Mouse (Mus musculus) hindbrain, embryonic 11.5 days (tissue): ENCODE data around the gene Fam89b. TPM values are rescaled to one million over a fixed set of nuclear protein-coding genes. Genes with fewer than 3 reads are reported as not detected.

Experiments
- ATAC-seq: fragments of 200-750 bp; cut with Nextera tagmentation; 2 replicates; pipeline ENCODE4 v1.8.0; 2017; ENCODE audit warnings: mild to moderate bottlenecking, moderate TSS enrichment, moderate library complexity; ENCODE audit not compliant: low FRiP score
- DNase-seq: peaks from one replicate; pipeline ENCODE4 v3.0.0-alpha.2; 2015; ENCODE audit warnings: low spot score
- H3K27ac ChIP-seq: fragments of 300-500 bp; sonication (generic); 2 replicates; pipeline ENCODE4 v1.5.1; 2014; ENCODE audit warnings: mild to moderate bottlenecking, low read depth, low read length
- H3K27me3 ChIP-seq: fragments of 300-500 bp; sonication (generic); 2 replicates; pipeline ENCODE4 v1.6.1; 2014; ENCODE audit warnings: mild to moderate bottlenecking, low read length, moderate library complexity, mixed read lengths; ENCODE audit not compliant: control insufficient read depth, insufficient read depth
- H3K36me3 ChIP-seq: fragments of 300-500 bp; sonication (generic); 2 replicates; pipeline ENCODE4 v1.6.1; 2014; ENCODE audit warnings: mild to moderate bottlenecking, low read length, moderate library complexity, mixed read lengths; ENCODE audit not compliant: control insufficient read depth, insufficient read depth
- H3K4me1 ChIP-seq: fragments of 300-500 bp; sonication (generic); replicated peaks from 2 replicates; pipeline ENCODE4 v1.6.1; 2014; ENCODE audit warnings: low read length, mixed read lengths; ENCODE audit not compliant: control insufficient read depth, insufficient read depth
- H3K4me2 ChIP-seq: fragments of 300-500 bp; sonication (generic); replicated peaks from 2 replicates; pipeline ENCODE4 v1.6.1; 2014; ENCODE audit warnings: mild to moderate bottlenecking, low read depth, low read length
- H3K4me3 ChIP-seq: fragments of 300-500 bp; sonication (generic); 2 replicates; pipeline ENCODE4 v1.5.1; 2014; ENCODE audit warnings: low read depth, low read length
- H3K9ac ChIP-seq: fragments of 300-500 bp; sonication (generic); 2 replicates; pipeline ENCODE4 v1.6.1; 2014; ENCODE audit warnings: low read depth, low read length
- H3K9me3 ChIP-seq: fragments of 300-500 bp; sonication (generic); 2 replicates; pipeline ENCODE4 v1.6.1; 2016; ENCODE audit warnings: low read length; ENCODE audit not compliant: control insufficient read depth
- WGBS: fragments of 180-500 bp; shearing (Covaris S2); extraction: QIAGEN DNeasy Blood & Tissue Kit; methylation state at CpG from one replicate; pipeline ENCODE4 v1.1.7; 2014; 5-methylcytosine and 5-hydroxymethylcytosine counted together
- polyA plus RNA-seq: library from polyadenylated mRNA; unstranded; fragments of >200 nt; fragmentation: Nextera tagmentation; extraction: Ambion mirVana; gene quantifications from 2 replicates; pipeline ENCODE4 v1.2.1, GENCODE M21; 2014

Gene Fam89b
- polyA plus RNA-seq, 1 experiment from 2014 or later = 174 TPM

GRCm38 (mm10) chr19:5722848-5723425 is 6.5 kb downstream of the Fam89b start:
- DNase-seq = no peak
- WGBS = 93% methylated on average over 7 of the region's 7 CpGs
- peaks cover 24% of the 10 kb centered on the region; the same call in 1 of the 2 replicates for H3K36me3 ChIP-seq
- H3K4me1 ChIP-seq = peaks cover 12% of the 10 kb centered on the region
- no peak overlapping the region for H3K4me2 ChIP-seq
- no peak for ATAC-seq
- no peak overlapping the region for H3K9ac ChIP-seq
- H3K9me3 ChIP-seq = no peaks in the 10 kb centered on the region
- no peak overlapping the region for H3K27ac ChIP-seq
- no peak overlapping the region for H3K4me3 ChIP-seq
- H3K27me3 ChIP-seq = no peaks in the 10 kb centered on the region

GRCm38 (mm10) chr19:5721233-5721632 is 8.2 kb downstream of the Fam89b start:
- WGBS = 92% methylated on average over 6 of the region's 6 CpGs
- Histone ChIP-seq H3K4me1 (peaks cover 11% of the 10 kb centered on the region), H3K9me3 (no peaks in the 10 kb centered on the region), H3K4me3 (no peak overlapping the region), H3K9ac (no peak overlapping the region), H3K27me3 (no peaks in the 10 kb centered on the region), H3K4me2 (no peak overlapping the region), H3K27ac (no peak overlapping the region), H3K36me3 (peaks cover 24% of the 10 kb centered on the region; the same call in 1 of the 2 replicates)
- no peak for DNase-seq
- ATAC-seq = no peak

GRCm38 (mm10) chr19:5716955-5717354 is 12.5 kb downstream of the Fam89b start:
- H3K4me3 ChIP-seq = no peak overlapping the region
- ATAC-seq (no peak), DNase-seq (no peak)
- no peak overlapping the region for H3K9ac ChIP-seq
- H3K9me3 ChIP-seq = no peaks in the 10 kb centered on the region
- peaks cover 21% of the 10 kb centered on the region; the same call in 1 of the 2 replicates for H3K36me3 ChIP-seq
- H3K4me1 ChIP-seq = peaks cover 7% of the 10 kb centered on the region
- H3K27ac ChIP-seq = no peak overlapping the region
- no peak overlapping the region for H3K4me2 ChIP-seq
- 58% methylated on average over 10 of the region's 10 CpGs for WGBS
- H3K27me3 ChIP-seq = no peaks in the 10 kb centered on the region

GRCm38 (mm10) chr19:5715793-5716688 is 13.4 kb downstream of the Fam89b start:
- ATAC-seq = peak; percentile 74
- Histone ChIP-seq H3K27ac (no peak overlapping the region), H3K9me3 (no peaks in the 10 kb centered on the region), H3K36me3 (peaks cover 16% of the 10 kb centered on the region; the same call in 1 of the 2 replicates), H3K9ac (no peak overlapping the region), H3K4me3 (peak overlapping the region; percentile 10; the same call in 1 of the 2 replicates), H3K27me3 (no peaks in the 10 kb centered on the region), H3K4me2 (0 out of 2 replicates have a peak overlapping the region, but pooled peaks have one; percentile 25), H3K4me1 (peaks cover 7% of the 10 kb centered on the region)
- DNase-seq = peak; percentile 64
- WGBS = 16% methylated on average over 43 of the region's 43 CpGs

- H3K4me2 ChIP-seq = no peak overlapping the region
- ATAC-seq = no peak
- H3K27me3 ChIP-seq = no peaks in the 10 kb centered on the region
- H3K4me3 ChIP-seq = no peak overlapping the region
- no peak for DNase-seq
- no peaks in the 10 kb centered on the region for H3K9me3 ChIP-seq
- H3K27ac ChIP-seq = no peak overlapping the region
- 11% methylated on average over 2 of the region's 2 CpGs for WGBS
- H3K36me3 ChIP-seq = peaks cover 7% of the 10 kb centered on the region; the same call in 1 of the 2 replicates
- no peak overlapping the region for H3K9ac ChIP-seq
- peaks cover 7% of the 10 kb centered on the region for H3K4me1 ChIP-seq
These were observed 15.7 kb downstream of the Fam89b start for GRCm38 (mm10) chr19:5713730-5714129.

GRCm38 (mm10) chr19:5713255-5713654 is 16.2 kb downstream of the Fam89b start:
- Histone ChIP-seq H3K9me3 (no peaks in the 10 kb centered on the region), H3K4me2 (no peak overlapping the region), H3K9ac (no peak overlapping the region), H3K4me1 (peaks cover 7% of the 10 kb centered on the region), H3K36me3 (peaks cover 9% of the 10 kb centered on the region), H3K27ac (no peak overlapping the region), H3K4me3 (no peak overlapping the region), H3K27me3 (no peaks in the 10 kb centered on the region)
- ATAC-seq = no peak
- WGBS = 78% methylated on average over 5 of the region's 5 CpGs
- no peak for DNase-seq

GRCm38 (mm10) chr19:5711907-5712460 is 17.5 kb downstream of the Fam89b start:
- peaks cover 15% of the 10 kb centered on the region for H3K36me3 ChIP-seq
- H3K4me3 ChIP-seq = no peak overlapping the region
- H3K27me3 ChIP-seq = no peaks in the 10 kb centered on the region
- no peak overlapping the region for H3K9ac ChIP-seq
- ATAC-seq (no peak), DNase-seq (no peak)
- no peak overlapping the region for H3K4me2 ChIP-seq
- H3K27ac ChIP-seq = no peak overlapping the region
- H3K9me3 ChIP-seq = no peaks in the 10 kb centered on the region
- H3K4me1 ChIP-seq = peaks cover 4% of the 10 kb centered on the region
- 95% methylated on average over 14 of the region's 14 CpGs for WGBS

GRCm38 (mm10) chr19:5711218-5711617 is 18.2 kb downstream of the Fam89b start:
- Histone ChIP-seq H3K9me3 (no peaks in the 10 kb centered on the region), H3K36me3 (peaks cover 15% of the 10 kb centered on the region), H3K4me2 (no peak overlapping the region), H3K4me1 (no peaks in the 10 kb centered on the region), H3K27me3 (no peaks in the 10 kb centered on the region), H3K27ac (no peak overlapping the region), H3K9ac (no peak overlapping the region), H3K4me3 (no peak overlapping the region)
- ATAC-seq (no peak), DNase-seq (peak; percentile 76)
- 5% methylated on average over 3 of the region's 3 CpGs for WGBS
